ENCODE assay signal across 8 mouse cellular contexts in the genomic region with DNA sequence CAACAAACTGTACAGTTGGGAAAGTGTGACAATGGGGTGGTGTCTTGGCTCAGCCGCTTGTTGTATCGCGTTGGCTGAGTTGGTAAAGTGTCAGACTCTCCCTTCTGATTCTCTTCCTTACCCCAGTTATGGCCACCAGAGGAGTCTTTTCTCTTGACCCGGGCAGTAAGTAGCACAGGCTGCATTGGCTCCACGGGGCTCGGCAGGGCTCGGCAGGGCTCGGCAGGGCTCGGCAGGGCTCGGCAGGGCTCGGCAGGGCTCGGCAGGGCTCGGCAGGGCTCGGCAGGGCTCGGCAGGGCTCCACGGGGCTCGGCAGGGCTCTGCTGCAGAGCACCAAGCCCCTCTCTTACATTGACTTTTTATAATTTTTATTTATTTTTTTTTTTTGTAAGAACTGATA.
DNase-seq lines count a peak whose midpoint lies in the region; ATAC-seq and TF ChIP-seq lines count a peak whose summit lies in the region.

No protein-coding gene starts in this region.

- H3K4me3 ChIP-seq in lung, postnatal 0 days (ENCODE audit: low read depth, low read length), result no peak overlapping the region
- H3K4me3 ChIP-seq in liver, embryonic 12.5 days, result no peak overlapping the region

- peak; percentile 19; the same call in 1 of the 2 replicates for TF ChIP-seq CTCF in lung, postnatal 0 days (IDR thresholded peaks at IDR 0.05)

- TF ChIP-seq EP300 in lung, postnatal 0 days (IDR thresholded peaks at IDR 0.05), result no peak

- no peaks in the 10 kb centered on the region for H3K27me3 ChIP-seq in lung, postnatal 0 days (replicated peaks; ENCODE audit: insufficient read depth, low read length)
- H3K27me3 ChIP-seq in liver, embryonic 12.5 days (replicated peaks), result no peaks in the 10 kb centered on the region

- no peak overlapping the region for H3K27ac ChIP-seq in lung, postnatal 0 days (ENCODE audit: low read length)
- H3K27ac ChIP-seq in liver, embryonic 12.5 days, result no peak overlapping the region

- no peaks in the 10 kb centered on the region for H3K9me3 ChIP-seq in lung, postnatal 0 days (ENCODE audit: low read length)
- no peaks in the 10 kb centered on the region for H3K9me3 ChIP-seq in liver, embryonic 12.5 days (replicated peaks)

- ATAC-seq in cerebellum, adult (ENCODE audit: insufficient number of reproducible peaks, low FRiP score, low TSS enrichment), result no peak
- peak; percentile 54; the same call in 1 of the 2 replicates for ATAC-seq in lung, postnatal 0 days
- ATAC-seq in liver, embryonic 12.5 days, result no peak

- 32% methylated on average over 17 of the region's 17 CpGs for WGBS in lung, postnatal 0 days
- 37% methylated on average over 17 of the region's 17 CpGs for WGBS in liver, embryonic 12.5 days (ENCODE audit: insufficient replicate concordance)

- no peaks in the 10 kb centered on the region for H3K36me3 ChIP-seq in lung, postnatal 0 days (ENCODE audit: insufficient read depth, low read length)
- H3K36me3 ChIP-seq in liver, embryonic 12.5 days, result no peaks in the 10 kb centered on the region

- H3K9ac ChIP-seq in lung, postnatal 0 days (replicated peaks; ENCODE audit: low read depth), result no peak overlapping the region
- no peak overlapping the region for H3K9ac ChIP-seq in liver, embryonic 12.5 days

- H3K4me2 ChIP-seq in lung, postnatal 0 days (replicated peaks; ENCODE audit: low read depth, low read length), result no peak overlapping the region
- no peak overlapping the region for H3K4me2 ChIP-seq in liver, embryonic 12.5 days

- DNase-seq in cerebellum, adult 11 months, result peak; percentile 11
- peak; percentile 5 to 32 for DNase-seq in spleen, adult 18-20 months
- no peak for DNase-seq in spleen, adult 12 weeks (ENCODE audit: low spot score)
- peak; percentile 39 for DNase-seq in lung, postnatal 0 days (ENCODE audit: low spot score)
- peak; percentile 31 for DNase-seq in urinary bladder, adult 2 months (ENCODE audit: low spot score)
- no peak for DNase-seq in layer of hippocampus, postnatal 14 days (ENCODE audit: low spot score in 2 of 2)

- H3K4me1 ChIP-seq in lung, postnatal 0 days (ENCODE audit: insufficient read depth, low read depth, low read length), result no peaks in the 10 kb centered on the region
- no peaks in the 10 kb centered on the region for H3K4me1 ChIP-seq in liver, embryonic 12.5 days

Comparison
In these comparisons a context has a peak if more than half of its experiments do, and no peak if none do; other contexts are left out.
1. DNase-seq: peak in cerebellum, adult 11 months (single experiment), spleen, adult 18-20 months (2 of 2), lung, postnatal 0 days (single experiment) and urinary bladder, adult 2 months (single experiment); none in spleen, adult 12 weeks (single experiment) and layer of hippocampus, postnatal 14 days (0 of 2).